Mouse (Mus musculus): Measurements from ENCODE around the gene Gprc5d. TPM values are rescaled to one million over a fixed set of nuclear protein-coding genes. Genes with fewer than 3 reads are reported as not detected.

The Gprc5d gene
- total RNA-seq (2015; ENCODE audit: low replicate concordance) (1.4 and 5.0 TPM in 2 replicates), total RNA-seq (2017; ENCODE audit: low replicate concordance) (not detected in 2 replicates)

- ATAC-seq (replicated peaks; ENCODE audit: low FRiP score, poor library complexity, severe bottlenecking): no peak
These were observed at the start of gene Gprc5d for GRCm38 (mm10) chr6:135118183-135118582. Gprc5d (minus strand) TSS chr6:135118283.

- ATAC-seq (replicated peaks; ENCODE audit: low FRiP score, poor library complexity, severe bottlenecking): peak; percentile 41
These were observed 48.6 kb upstream of the Gprc5d start for GRCm38 (mm10) chr6:135166712-135167111.

- no peak for ATAC-seq (replicated peaks; ENCODE audit: low FRiP score, poor library complexity, severe bottlenecking)
These were observed 48.2 kb upstream of the Gprc5d start for GRCm38 (mm10) chr6:135166262-135166661.

GRCm38 (mm10) chr6:135165706-135166105 lies 47.6 kb upstream of the Gprc5d start:
- ATAC-seq (replicated peaks; ENCODE audit: low FRiP score, poor library complexity, severe bottlenecking): peak; percentile 65

- no peak for ATAC-seq (replicated peaks; ENCODE audit: low FRiP score, poor library complexity, severe bottlenecking)
These were observed 47.1 kb upstream of the Gprc5d start for GRCm38 (mm10) chr6:135165191-135165590.

- ATAC-seq (replicated peaks; ENCODE audit: low FRiP score, poor library complexity, severe bottlenecking): no peak
These were observed 44.8 kb upstream of the Gprc5d start for GRCm38 (mm10) chr6:135162861-135163260.

- no peak for ATAC-seq (replicated peaks; ENCODE audit: low FRiP score, poor library complexity, severe bottlenecking)
These were observed 44.2 kb upstream of the Gprc5d start for GRCm38 (mm10) chr6:135162311-135162710.

- ATAC-seq (replicated peaks; ENCODE audit: low FRiP score, poor library complexity, severe bottlenecking): no peak
These were observed 43.3 kb upstream of the Gprc5d start for GRCm38 (mm10) chr6:135161356-135161755.

GRCm38 (mm10) chr6:135158509-135158908 lies 40.4 kb upstream of the Gprc5d start:
- no peak for ATAC-seq (replicated peaks; ENCODE audit: low FRiP score, poor library complexity, severe bottlenecking)

GRCm38 (mm10) chr6:135157496-135157895 lies 39.4 kb upstream of the Gprc5d start:
- ATAC-seq (replicated peaks; ENCODE audit: low FRiP score, poor library complexity, severe bottlenecking): no peak

- ATAC-seq (replicated peaks; ENCODE audit: low FRiP score, poor library complexity, severe bottlenecking): no peak
These were observed 38.5 kb upstream of the Gprc5d start for GRCm38 (mm10) chr6:135156597-135156996.

- no peak for ATAC-seq (replicated peaks; ENCODE audit: low FRiP score, poor library complexity, severe bottlenecking)
These were observed 35.6 kb upstream of the Gprc5d start for GRCm38 (mm10) chr6:135153719-135154118.

GRCm38 (mm10) chr6:135150311-135150710 lies 32.2 kb upstream of the Gprc5d start:
- peak; percentile 69 for ATAC-seq (replicated peaks; ENCODE audit: low FRiP score, poor library complexity, severe bottlenecking)

GRCm38 (mm10) chr6:135149722-135150121 lies 31.6 kb upstream of the Gprc5d start:
- no peak for ATAC-seq (replicated peaks; ENCODE audit: low FRiP score, poor library complexity, severe bottlenecking)

GRCm38 (mm10) chr6:135149175-135149574 lies 31.1 kb upstream of the Gprc5d start:
- ATAC-seq (replicated peaks; ENCODE audit: low FRiP score, poor library complexity, severe bottlenecking): no peak

- peak; percentile 54 for ATAC-seq (replicated peaks; ENCODE audit: low FRiP score, poor library complexity, severe bottlenecking)
These were observed 30.4 kb upstream of the Gprc5d start for GRCm38 (mm10) chr6:135148506-135148905.

GRCm38 (mm10) chr6:135145976-135146375 lies 27.9 kb upstream of the Gprc5d start:
- ATAC-seq (replicated peaks; ENCODE audit: low FRiP score, poor library complexity, severe bottlenecking): no peak

- ATAC-seq (replicated peaks; ENCODE audit: low FRiP score, poor library complexity, severe bottlenecking): 0 out of 2 replicates have a peak, but pooled peaks have one; percentile 39
These were observed 26.4 kb upstream of the Gprc5d start for GRCm38 (mm10) chr6:135144516-135144915.

GRCm38 (mm10) chr6:135143151-135143550 lies 25.1 kb upstream of the Gprc5d start:
- ATAC-seq (replicated peaks; ENCODE audit: low FRiP score, poor library complexity, severe bottlenecking): no peak

- no peak for ATAC-seq (replicated peaks; ENCODE audit: low FRiP score, poor library complexity, severe bottlenecking)
These were observed 23.5 kb upstream of the Gprc5d start for GRCm38 (mm10) chr6:135141451-135142147.

GRCm38 (mm10) chr6:135138746-135139145 lies 20.7 kb upstream of the Gprc5d start:
- no peak for ATAC-seq (replicated peaks; ENCODE audit: low FRiP score, poor library complexity, severe bottlenecking)

- ATAC-seq (replicated peaks; ENCODE audit: low FRiP score, poor library complexity, severe bottlenecking): no peak
These were observed 20.1 kb upstream of the Gprc5d start for GRCm38 (mm10) chr6:135138207-135138606.

All from erythroid progenitor cell, adult 5-6 weeks (primary cell).